Mouse (Mus musculus): ENCODE measurements around the gene Lep. TPM values are rescaled to one million over a fixed set of nuclear protein-coding genes. Genes with fewer than 3 reads are reported as not detected.

Gene Lep
- total RNA-seq, 2 experiments from 2014 or later = not detected

- peak overlapping the region; percentile 84 for H3K27ac ChIP-seq
- TF ChIP-seq CTCF (conservative IDR thresholded peaks at IDR 0.05) = no peak
- DNase-seq (ENCODE audit: low spot score in 2 of 2) = peak; percentile 58 to 59
- H3K4me3 ChIP-seq = no peak overlapping the region
Measured at GRCm38 (mm10) chr6:29101248-29101864, 41.3 kb downstream of the Lep start.

GRCm38 (mm10) chr6:29108376-29108775 is 48.4 kb downstream of the Lep start:
- no peak for DNase-seq (ENCODE audit: low spot score in 2 of 2)
- TF ChIP-seq CTCF (conservative IDR thresholded peaks at IDR 0.05) = no peak
- Histone ChIP-seq H3K27ac (no peak overlapping the region), H3K4me3 (no peak overlapping the region)

DNA sequence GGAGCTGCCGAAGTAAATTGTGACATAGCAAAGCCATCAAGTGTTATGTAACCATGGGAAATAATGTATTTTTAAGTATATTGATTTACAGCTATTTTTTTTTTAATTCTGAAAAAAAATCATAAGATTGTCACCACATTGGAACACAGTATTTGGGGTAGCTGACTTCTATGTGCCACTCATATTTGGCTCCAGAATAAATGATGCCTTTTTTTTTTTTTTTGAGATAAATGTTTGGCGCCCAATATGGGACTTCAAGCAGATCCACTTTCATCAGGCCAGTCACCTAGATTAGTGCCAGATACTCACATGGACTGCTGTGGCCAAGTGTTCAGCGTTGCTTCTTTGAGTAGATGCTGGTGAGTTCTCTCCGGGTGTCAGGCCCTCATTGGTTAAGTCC is 51.5 kb downstream of the Lep start:
- DNase-seq (ENCODE audit: low spot score in 2 of 2) = no peak
- TF ChIP-seq CTCF (conservative IDR thresholded peaks at IDR 0.05) = no peak
- Histone ChIP-seq H3K27ac (no peak overlapping the region), H3K4me3 (no peak overlapping the region)

GRCm38 (mm10) chr6:29115756-29116155 is 55.7 kb downstream of the Lep start:
- Histone ChIP-seq H3K4me3 (no peak overlapping the region), H3K27ac (no peak overlapping the region)
- no peak for DNase-seq (ENCODE audit: low spot score in 2 of 2)
- no peak for TF ChIP-seq CTCF (conservative IDR thresholded peaks at IDR 0.05)

GRCm38 (mm10) chr6:29117417-29118104 is 57.5 kb downstream of the Lep start:
- DNase-seq (ENCODE audit: low spot score in 2 of 2) = no peak
- no peak overlapping the region for H3K27ac ChIP-seq
- TF ChIP-seq CTCF (conservative IDR thresholded peaks at IDR 0.05) = no peak
- no peak overlapping the region for H3K4me3 ChIP-seq

DNA sequence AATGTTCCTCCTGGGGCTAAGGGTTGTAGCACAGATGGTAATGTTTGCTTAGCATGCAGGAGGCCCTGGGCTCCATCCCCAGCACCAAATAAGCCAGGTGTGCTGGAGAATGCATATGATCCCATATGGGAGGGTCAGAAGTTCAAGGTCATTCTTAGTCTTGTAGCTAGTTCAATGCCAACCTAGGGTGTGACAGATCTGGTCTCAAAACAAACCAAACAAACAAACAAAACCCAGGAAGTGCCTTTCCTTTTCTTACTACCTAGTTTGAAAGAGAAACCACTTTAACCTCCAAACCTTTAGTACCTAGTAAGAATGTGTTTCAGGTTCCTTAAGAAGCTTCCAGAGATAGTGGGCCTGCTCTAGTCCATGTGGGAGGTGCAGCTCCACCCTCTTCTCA is 58.2 kb downstream of the Lep start:
- Histone ChIP-seq H3K27ac (no peak overlapping the region), H3K4me3 (no peak overlapping the region)
- TF ChIP-seq CTCF (conservative IDR thresholded peaks at IDR 0.05) = no peak
- DNase-seq (ENCODE audit: low spot score in 2 of 2) = no peak

GRCm38 (mm10) chr6:29118963-29119362 is 58.9 kb downstream of the Lep start:
- no peak for DNase-seq (ENCODE audit: low spot score in 2 of 2)
- H3K27ac ChIP-seq = no peak overlapping the region
- TF ChIP-seq CTCF (conservative IDR thresholded peaks at IDR 0.05) = no peak

GRCm38 (mm10) chr6:29119990-29120389 is 60.0 kb downstream of the Lep start:
- Histone ChIP-seq H3K4me3 (no peak overlapping the region), H3K27ac (no peak overlapping the region)
- DNase-seq (ENCODE audit: low spot score in 2 of 2) = no peak
- TF ChIP-seq CTCF (conservative IDR thresholded peaks at IDR 0.05) = no peak

More at GRCm38 (mm10) chr6:29118963-29119362, 58.9 kb downstream of the Lep start:
- H3K4me3 ChIP-seq = no peak overlapping the region

Small RNA genes lying within 50 kb of the gene (microRNA-seq; reads per million reads assigned to microRNA genes)
- gene Mir129-1 = 176 to 181 reads per million in 2 experiments

Other genes with a start within 250 kb of the Lep start
- 10 to 100 TPM; 96.2 to 98.8 TPM for gene Lrrc4, start 228.5 kb upstream of the Lep start, total RNA-seq (2021)
- 10 to 100 TPM; 43.6 to 51.0 TPM for gene Rbm28, start 104.8 kb downstream of the Lep start, total RNA-seq (2021)
- gene Prrt4, start 119.4 kb downstream of the Lep start, total RNA-seq (2021) = 1 to 10 TPM; 2.6 to 2.7 TPM
- 10 to 100 TPM; 40.7 to 47.5 TPM for gene Impdh1, start 156.1 kb downstream of the Lep start, total RNA-seq (2021)
- gene Hilpda, start 212.3 kb downstream of the Lep start, total RNA-seq (2021) = 1 to 10 TPM; 6.4 to 6.6 TPM
- gene Fam71f2, start 219.4 kb downstream of the Lep start, total RNA-seq (2021) = under 1 TPM; 0.51 to 0.56 TPM